ENCODE assay signal across 8 mouse cellular contexts in genomic region chr8:70282603-70283135, GRCm38 (mm10). TPM values are rescaled to one million over a fixed set of nuclear protein-coding genes. Genes with fewer than 3 reads are reported as not detected.
DNase-seq lines count a peak whose midpoint lies in the region; ATAC-seq and TF ChIP-seq lines count a peak whose summit lies in the region.

Gene Homer3 (plus strand): TSS chr8:70282827.

- H3K27ac ChIP-seq in gastrocnemius, adult 2 months: peak within 1 kb of the TSS; percentile 89
- peak within 1 kb of the TSS; percentile 73; the same call in 1 of the 2 replicates for H3K27ac ChIP-seq in hindbrain, postnatal 0 days
- peak within 1 kb of the TSS; percentile 45 for H3K27ac ChIP-seq in left cerebral cortex, adult 2 months

- no peaks in the 10 kb centered on the region for H3K9me3 ChIP-seq in hindbrain, postnatal 0 days (ENCODE audit: low read length)

- DNase-seq in T-cell, adult 2 months (ENCODE audit: low spot score): peak; percentile 82
- DNase-seq in cerebellum, postnatal 4 days (ENCODE audit: low spot score in 2 of 2): peak; percentile 75 to 85
- DNase-seq in gastrocnemius, adult 2 months: peak; percentile 94
- peak; percentile 84 for DNase-seq in hindbrain, postnatal 0 days (ENCODE audit: low spot score)
- peak; percentile 79 for DNase-seq in left cerebral cortex, adult 2 months (ENCODE audit: extremely low spot score in 1 of 2, low spot score in 2 of 2)
- DNase-seq in right cerebral cortex, adult 2 months (ENCODE audit: low spot score in 2 of 2): peak; percentile 58 to 62
- peak; percentile 91 for DNase-seq in urinary bladder, postnatal 14 days (ENCODE audit: low spot score)

- WGBS in hindbrain, postnatal 0 days: under 1% methylated on average over 35 of the region's 36 CpGs

- H3K36me3 ChIP-seq in hindbrain, postnatal 0 days (ENCODE audit: insufficient read depth, low read length): peaks cover 15% of the 10 kb centered on the region; the same call in 1 of the 2 replicates

- peak within 1 kb of the TSS; percentile 83 for H3K4me3 ChIP-seq in gastrocnemius, adult 2 months
- H3K4me3 ChIP-seq in hindbrain, postnatal 0 days (ENCODE audit: low read length): peak within 1 kb of the TSS; percentile 81
- H3K4me3 ChIP-seq in left cerebral cortex, adult 2 months: peak within 1 kb of the TSS; percentile 58

- H3K4me1 ChIP-seq in hindbrain, postnatal 0 days (ENCODE audit: insufficient read depth, low read length): no peaks in the 10 kb centered on the region

- peak within 1 kb of the TSS; percentile 92 for H3K4me2 ChIP-seq in hindbrain, postnatal 0 days (ENCODE audit: low read depth, low read length)

- TF ChIP-seq CTCF in gastrocnemius, adult 2 months (IDR thresholded peaks at IDR 0.05): peak; percentile 91
- TF ChIP-seq CTCF in hindbrain, postnatal 0 days (IDR thresholded peaks at IDR 0.05; ENCODE audit: low read depth): peak; percentile 78
- peak; percentile 77 for TF ChIP-seq CTCF in left cerebral cortex, adult 2 months (IDR thresholded peaks at IDR 0.05)

- intact Hi-C loops in gastrocnemius, adult 2 months (cut with DNase I): no loop called here
- intact Hi-C loops in left cerebral cortex, adult 2 months (cut with DNase I): no loop called here

- no peaks in the 10 kb centered on the region for H3K27me3 ChIP-seq in hindbrain, postnatal 0 days (ENCODE audit: insufficient read depth, low read length)

- peak within 1 kb of the TSS; percentile 81 for H3K9ac ChIP-seq in hindbrain, postnatal 0 days (replicated peaks; ENCODE audit: low read length)

- peak; percentile 85 for ATAC-seq in hindbrain, postnatal 0 days
- peak; percentile 98 for ATAC-seq in megakaryocyte, adult 5-6 weeks (ENCODE audit: poor library complexity, severe bottlenecking)

RNA-seq across cellular contexts. Expression of gene Homer3, which starts in this region (rescaled TPM):
- total RNA-seq in gastrocnemius, adult 2 months (2021): 1 to 10 TPM; 3.8 to 4.3 TPM
- 40.3 and 42.3 TPM in 2 replicates for total RNA-seq in hindbrain, postnatal 0 days (2014; rRNA removed)
- polyA plus RNA-seq in hindbrain, postnatal 0 days (2015; fragmentation: Nextera tagmentation; extraction: Ambion mirVana): 20.4 and 21.2 TPM in 2 replicates
- total RNA-seq in left cerebral cortex, adult 2 months (2021): 1 to 10 TPM; 6.9 to 7.3 TPM
- 1.6 and 3.5 TPM in 2 replicates for total RNA-seq in megakaryocyte, adult 5-6 weeks (2015)
- 2.9 and 8.0 TPM in 2 replicates for total RNA-seq in megakaryocyte, adult 5-6 weeks (2017)

Comparison
In these comparisons a context has a peak if more than half of its experiments do, and no peak if none do; other contexts are left out.
1. Peak in every context shown above with its lines: DNase-seq, ATAC-seq, H3K4me3 ChIP-seq and H3K27ac ChIP-seq.